Mouse (Mus musculus) myocyte (in vitro differentiated cells): ENCODE measurements around the gene Arhgef3.

Experiments used
- E2F4 ChIP-seq: IDR thresholded peaks from one replicate; pipeline ENCODE4 v1.6.1; 2011; ENCODE audit warnings: mild to moderate bottlenecking, control low read depth, moderate library complexity; ENCODE audit not compliant: insufficient read depth
- MAX ChIP-seq: IDR thresholded peaks from one replicate; pipeline ENCODE4 v1.6.1; 2011; ENCODE audit warnings: low read depth, mild to moderate bottlenecking, control low read depth
- MYOD1 ChIP-seq, 3 experiments: IDR thresholded peaks; one replicate each; pipeline ENCODE4 v1.6.1; 2011; ENCODE audit warnings: control low read depth in 2 of 3, low read depth in 2 of 3, mild to moderate bottlenecking in 2 of 3, moderate library complexity in 1 of 3; ENCODE audit not compliant: insufficient read length in 2 of 3, control insufficient read depth in 1 of 3
- MYOG ChIP-seq, 3 experiments: IDR thresholded peaks; one replicate each; pipeline ENCODE4 v1.6.1; 2011; ENCODE audit warnings: control low read depth in 2 of 3, low read depth in 2 of 3, mild to moderate bottlenecking in 2 of 3; ENCODE audit not compliant: insufficient read length in 2 of 3, control insufficient read depth in 1 of 3, insufficient read depth in 1 of 3
- POLR2A ChIP-seq: IDR thresholded peaks from one replicate; pipeline ENCODE4 v1.6.1; 2011; ENCODE audit warnings: low read depth, mild to moderate bottlenecking, control low read depth, moderate library complexity; ENCODE audit not compliant: insufficient read length
- POLR2AphosphoS2 ChIP-seq: IDR thresholded peaks from one replicate; pipeline ENCODE4 v1.6.1; 2011; ENCODE audit warnings: low read depth, control low read depth; ENCODE audit not compliant: insufficient read length
- TCF12 ChIP-seq: IDR thresholded peaks from one replicate; pipeline ENCODE4 v1.6.1; 2011; ENCODE audit warnings: mild to moderate bottlenecking, control low read depth; ENCODE audit not compliant: poor library complexity, insufficient read depth, severe bottlenecking
- TCF3 ChIP-seq: IDR thresholded peaks from one replicate; pipeline ENCODE4 v1.6.1; 2011; ENCODE audit warnings: low read depth, control low read depth; ENCODE audit not compliant: insufficient read length
- USF1 ChIP-seq: IDR thresholded peaks from one replicate; pipeline ENCODE4 v1.6.1; 2011; ENCODE audit warnings: low read depth, mild to moderate bottlenecking, control low read depth, moderate library complexity

DNA sequence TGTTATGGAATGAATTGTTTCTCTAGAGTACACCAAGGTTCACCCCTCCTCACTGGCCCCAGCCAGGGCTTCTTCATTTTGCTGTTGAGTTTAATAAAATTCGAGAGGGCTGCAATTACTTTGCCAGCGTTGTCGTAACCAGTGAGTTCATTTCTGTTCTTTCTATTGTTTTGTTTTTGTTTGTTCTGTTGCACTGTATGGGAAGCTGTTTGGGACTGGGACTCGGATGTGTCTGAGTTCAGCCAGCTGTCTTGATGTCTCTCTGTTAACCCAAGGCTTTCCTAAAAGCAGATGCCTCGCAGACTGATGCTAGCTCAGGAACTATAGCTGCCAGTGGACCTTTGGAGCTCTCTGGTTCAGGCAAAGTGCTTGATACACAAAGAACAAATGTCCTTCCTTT, 237.8 kb downstream of the Arhgef3 start:
- TF ChIP-seq POLR2A (no peak), TCF12 (no peak), E2F4 (no peak), MAX (no peak), USF1 (no peak), MYOG (IDR thresholded peaks at IDR 0.05; ENCODE audit: control insufficient read depth in 1 of 3, insufficient read depth in 1 of 3, insufficient read length in 2 of 3, low read depth in 2 of 3) (no peak), TCF3 (no peak), MYOD1 (IDR thresholded peaks at IDR 0.05; ENCODE audit: control insufficient read depth in 1 of 3, insufficient read length in 2 of 3, low read depth in 2 of 3) (no peak), POLR2AphosphoS2 (no peak)
